Mouse (Mus musculus) urinary bladder, postnatal 10 days (tissue): ENCODE data around the gene Tigd3.

ENCODE experiments used
- DNase-seq: peaks from one replicate; pipeline ENCODE4 v3.0.0; 2022; ENCODE audit warnings: low spot score

Tigd3 gene

DNA sequence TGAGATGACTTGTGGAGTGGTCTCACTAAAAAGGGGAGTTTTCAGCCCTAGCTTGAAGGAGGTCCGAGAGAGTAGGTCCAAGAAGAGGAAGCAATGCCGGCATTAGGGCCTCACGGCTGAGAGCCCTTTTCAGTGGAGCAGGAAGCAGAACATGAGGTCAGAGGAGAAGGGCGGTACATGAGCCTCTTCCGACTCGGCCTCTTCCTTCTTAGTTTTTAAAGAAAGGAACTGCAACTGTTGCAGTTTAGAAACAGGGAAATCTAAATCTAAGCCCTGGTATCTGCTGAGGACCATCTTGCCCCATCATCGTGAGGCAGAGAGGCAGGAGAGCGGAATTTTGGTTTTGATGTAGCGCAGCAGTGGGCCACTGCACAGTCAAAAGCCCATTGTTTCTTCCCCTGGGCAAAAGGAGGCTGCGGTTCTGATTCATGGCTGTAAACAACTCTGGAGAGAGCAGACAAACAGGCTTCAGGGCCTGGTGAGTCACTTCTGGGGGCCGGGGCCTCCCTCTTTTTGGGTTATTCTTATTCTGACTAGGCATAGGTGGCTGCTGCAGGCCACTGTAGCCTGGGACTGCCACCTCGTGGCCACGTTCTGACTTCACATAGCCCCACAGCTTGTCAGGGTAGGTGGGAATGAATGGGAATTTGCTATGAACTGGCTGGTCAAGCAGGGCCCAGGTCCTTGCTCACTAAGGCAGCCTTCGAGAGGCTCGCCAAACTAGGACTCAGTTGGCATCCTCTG lies 16.2 kb downstream of the Tigd3 start, which contains the start of gene Slc25a45:
Gene Slc25a45, plus strand, starts transcription at position 191 of the 744 bp plus-strand sequence.
- DNase-seq, result no peak

DNA sequence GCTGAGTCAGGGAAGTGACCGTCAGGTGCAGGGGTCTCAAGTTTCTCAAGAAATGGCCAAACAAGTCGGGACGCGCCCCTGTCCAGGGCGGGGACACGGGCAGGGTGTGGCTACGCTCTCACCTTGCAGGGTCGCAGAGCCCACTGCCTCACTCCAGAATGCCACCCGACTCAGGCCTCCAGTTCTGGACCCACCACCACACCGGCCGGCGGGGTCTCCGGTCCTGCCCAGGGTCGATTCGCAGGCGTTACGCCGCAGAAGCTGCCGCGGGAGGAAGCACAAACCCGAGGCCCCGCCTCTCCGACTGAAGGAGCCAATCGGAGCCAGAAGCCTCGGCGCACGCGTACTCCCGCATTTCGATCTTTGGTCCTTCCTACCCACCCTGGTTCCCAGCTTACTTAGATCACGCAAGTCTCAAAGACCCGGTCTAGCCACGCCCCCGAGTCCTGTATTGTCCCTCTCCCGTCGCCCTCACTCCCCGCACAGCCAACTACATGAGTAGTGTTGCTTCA lies 18.9 kb downstream of the Tigd3 start, which contains the start of gene Frmd8:
Gene Frmd8, minus strand, starts transcription at position 306 of the 512 bp plus-strand sequence.
- peak; percentile 65 for DNase-seq

DNA sequence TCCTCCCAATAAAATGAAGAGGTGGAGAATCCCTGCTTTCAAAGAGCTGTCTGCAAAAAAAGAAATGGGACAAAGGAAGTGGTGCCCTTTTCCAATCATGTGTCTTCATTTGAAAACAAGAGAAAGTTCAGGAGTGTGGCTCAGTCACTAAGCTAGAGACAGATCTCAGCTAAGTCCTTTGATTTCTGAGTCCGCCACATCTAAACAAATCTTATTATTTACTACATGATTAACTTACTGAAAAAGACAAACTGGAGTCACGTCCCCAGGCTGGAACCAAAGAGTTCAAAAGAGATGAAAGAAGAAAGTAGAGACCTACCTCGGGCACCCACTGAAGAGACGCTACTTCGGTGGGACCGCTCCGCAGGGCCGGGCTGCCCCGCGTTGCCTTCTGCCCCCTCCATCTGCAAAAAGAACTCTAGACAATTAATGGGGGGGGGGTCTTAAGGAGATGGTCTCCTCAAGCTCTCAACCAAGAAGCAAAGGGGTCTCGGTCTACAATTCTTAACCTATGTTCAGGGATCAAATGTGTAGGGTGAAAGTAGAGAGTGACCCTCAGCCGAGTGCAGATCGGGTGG lies 19.5 kb downstream of the Tigd3 start:
- DNase-seq, result no peak

DNA sequence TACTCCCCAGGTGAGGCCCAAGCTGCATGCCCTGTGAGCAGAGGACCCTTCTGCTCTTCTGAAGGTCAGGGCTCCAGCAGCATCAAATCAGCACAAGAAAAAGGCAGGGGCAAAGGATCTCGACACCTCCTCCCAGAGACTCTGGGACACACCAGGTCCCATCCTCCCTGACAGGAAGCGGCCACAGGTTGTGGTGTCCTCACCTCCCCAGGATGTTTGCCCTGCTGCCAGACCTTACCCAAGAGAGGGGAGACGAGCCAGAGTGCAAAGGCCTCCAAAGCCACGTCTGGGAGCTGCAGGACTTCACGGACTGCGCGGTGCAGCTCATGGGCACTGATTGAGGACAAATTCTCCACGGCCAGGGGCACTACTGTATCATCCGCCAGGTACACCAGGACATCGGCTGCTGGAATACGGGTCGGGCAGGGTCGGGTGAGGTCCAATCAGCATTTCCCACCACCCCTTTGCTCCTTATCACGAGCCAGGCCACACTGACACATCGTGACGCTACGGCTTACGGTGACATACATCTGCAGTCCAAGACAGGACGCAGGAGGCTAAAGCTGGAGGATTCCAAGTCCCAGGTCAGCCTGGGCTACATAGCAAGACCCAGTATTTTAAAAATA lies 20.9 kb downstream of the Tigd3 start:
- no peak for DNase-seq

DNA sequence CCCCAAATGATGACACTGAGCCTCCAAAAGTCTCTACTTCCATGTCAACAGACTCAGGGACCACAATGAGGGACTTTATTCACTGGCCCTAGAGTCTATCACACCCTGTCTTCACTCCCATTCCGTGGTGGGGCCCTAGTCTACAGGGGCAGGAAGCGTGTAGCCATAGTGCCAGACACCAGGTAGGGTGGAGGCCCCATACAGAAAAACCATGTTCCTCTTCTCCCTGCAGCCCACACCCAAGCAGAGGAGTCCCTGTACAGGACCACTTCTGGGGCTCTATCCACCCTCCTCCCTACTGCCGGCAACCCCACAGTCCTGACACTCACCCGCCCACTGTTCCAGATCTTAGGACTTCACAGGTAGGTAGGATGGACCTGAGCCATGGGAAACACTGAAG lies 21.4 kb downstream of the Tigd3 start:
- DNase-seq, result no peak

DNA sequence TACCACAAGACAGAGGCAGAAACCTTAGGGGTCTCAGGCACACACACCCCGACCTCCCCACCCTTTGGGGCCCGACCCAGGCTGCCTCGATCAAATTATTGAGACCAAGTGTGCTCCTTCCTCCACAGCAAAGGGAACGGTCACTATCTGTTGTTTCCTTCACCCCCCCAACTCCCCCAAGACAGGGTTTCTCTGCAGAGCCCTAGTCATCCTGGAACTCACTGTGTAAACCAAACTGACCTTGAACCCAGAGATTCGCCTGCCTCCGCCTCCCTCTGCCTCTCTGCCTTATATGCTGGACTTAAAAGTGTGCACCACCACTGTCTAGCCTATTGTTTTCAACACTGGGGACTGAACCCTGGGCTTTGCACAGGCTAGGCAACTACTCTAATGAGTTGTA lies 22.3 kb downstream of the Tigd3 start:
- DNase-seq, result no peak

DNA sequence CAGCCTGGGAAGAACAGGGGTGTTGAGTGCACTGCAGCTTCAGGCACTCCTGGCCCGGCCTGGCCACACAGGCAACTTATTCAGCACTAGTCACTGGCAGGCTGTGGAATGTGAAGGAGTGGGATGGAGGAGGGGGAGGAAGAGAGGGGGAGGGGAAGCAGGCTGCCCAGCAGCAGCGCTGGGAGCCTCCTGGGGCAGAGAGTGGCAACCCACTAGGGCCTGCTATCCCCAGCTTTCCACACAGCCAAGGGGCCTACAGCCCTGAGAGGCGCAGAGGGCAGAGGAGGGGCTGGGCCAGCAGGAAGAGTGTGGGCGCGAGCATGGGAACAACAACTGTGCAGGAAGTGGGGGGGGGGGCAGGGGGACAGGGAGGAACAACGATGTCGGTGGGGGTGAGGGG lies 22.7 kb downstream of the Tigd3 start:
- DNase-seq, result no peak

DNA sequence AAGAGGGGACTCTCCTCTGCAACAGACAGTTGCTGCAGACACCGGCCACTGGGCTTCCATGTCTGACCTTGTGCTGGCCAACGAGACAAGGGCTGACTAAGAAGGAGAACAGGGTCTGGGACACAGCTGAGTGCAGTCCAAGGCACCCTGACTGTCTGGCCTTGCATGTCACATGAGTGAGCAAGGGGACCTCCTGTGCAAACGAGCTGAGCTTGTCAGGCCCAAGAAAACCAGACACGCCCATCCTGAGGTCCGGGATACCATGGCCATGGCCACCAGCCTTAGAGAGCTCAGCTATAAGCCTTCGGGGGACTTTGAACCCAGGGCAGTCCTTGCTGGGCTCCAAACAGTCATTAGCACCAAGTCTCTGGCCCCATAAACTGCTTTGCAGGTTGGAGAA lies 25.9 kb downstream of the Tigd3 start:
- no peak for DNase-seq

DNA sequence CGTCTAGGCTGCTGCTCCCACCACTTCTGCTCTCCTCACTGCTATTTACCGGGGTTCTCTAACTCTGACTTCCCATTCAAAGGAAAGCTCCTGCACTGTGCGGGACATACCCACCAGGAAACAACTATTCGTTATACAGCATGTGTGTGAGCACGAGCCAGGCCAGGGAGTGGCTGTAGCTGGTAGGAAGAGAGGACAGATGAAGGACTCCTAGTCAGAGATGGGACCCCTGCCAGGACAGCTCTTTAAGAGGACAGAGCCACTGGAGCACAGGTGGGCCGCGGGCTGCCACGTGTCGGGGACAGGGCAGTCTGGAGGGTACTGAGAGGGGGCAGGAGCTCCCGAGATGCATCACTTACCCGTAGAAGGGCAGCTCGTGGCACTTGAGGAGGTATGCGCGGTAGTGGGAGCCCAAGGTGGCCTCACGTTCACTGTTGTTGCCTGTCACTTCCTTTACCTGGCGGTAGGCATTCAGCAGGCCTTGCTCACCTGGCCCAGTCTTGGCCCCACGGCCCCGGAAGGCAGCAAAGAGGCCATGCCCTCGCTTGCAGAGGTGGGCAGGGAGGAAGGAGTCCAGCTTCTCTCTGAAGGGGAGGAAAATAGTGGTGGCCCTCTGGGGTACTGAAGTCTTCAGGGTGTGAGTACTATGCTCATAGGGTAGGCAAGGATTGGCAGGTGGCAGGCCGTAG lies 29.1 kb downstream of the Tigd3 start:
- DNase-seq, result no peak

DNA sequence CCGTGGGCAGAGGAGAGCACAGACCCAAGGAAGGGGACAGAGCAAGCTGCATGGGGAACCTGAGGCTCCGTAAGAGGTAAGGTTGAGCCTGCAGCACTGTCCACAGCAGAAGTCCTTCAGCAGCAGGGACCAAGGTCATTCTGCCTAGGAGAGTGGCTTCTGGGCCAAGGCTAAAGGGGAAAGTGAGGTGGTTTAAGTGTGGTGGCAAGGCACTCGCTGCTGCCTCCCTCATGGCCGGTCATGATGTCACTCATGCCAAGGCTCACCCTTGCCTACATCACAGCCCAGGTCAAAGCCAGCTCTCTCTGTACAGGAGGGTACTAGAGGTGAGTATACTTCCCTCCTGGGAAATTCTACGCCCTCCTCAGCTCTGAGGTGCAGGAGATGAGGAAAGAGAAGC lies 30.2 kb downstream of the Tigd3 start:
- DNase-seq, result no peak

DNA sequence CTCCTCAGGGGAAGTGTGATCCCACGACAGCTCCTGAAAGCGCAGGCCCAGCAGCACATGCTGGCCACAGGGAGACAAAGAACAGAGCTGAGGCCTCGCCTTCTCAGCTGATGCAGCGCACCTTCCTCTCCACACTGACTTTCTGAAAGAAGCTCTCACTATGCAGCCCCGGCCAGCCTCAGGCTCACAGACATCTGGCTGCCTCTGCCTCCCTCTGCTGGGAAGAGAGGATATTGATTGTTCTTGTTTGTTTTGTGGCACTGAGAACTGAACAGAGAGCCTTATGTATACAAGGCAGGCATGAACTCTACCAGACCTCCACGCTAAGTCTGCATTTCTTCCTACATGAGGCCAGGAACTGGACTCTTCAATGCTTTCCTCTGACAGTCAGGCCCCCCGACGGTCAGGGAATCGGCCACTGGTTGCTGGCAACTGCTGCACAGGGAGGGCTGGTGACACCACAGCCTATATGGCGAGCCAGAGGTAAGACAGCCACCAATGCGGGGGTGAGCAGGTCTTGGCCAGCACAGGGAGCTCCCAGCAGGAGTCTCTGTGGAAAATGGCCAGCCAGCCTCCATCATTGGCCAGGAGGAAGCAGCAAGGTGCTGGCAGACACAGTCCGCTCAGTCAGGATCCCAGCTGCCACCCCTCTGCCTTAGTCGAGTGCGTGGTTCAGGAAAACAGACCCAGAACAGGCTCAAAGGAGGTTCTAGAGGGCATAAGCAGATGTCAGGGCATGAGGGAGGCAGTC lies 31.4 kb downstream of the Tigd3 start:
- DNase-seq, result no peak

DNA sequence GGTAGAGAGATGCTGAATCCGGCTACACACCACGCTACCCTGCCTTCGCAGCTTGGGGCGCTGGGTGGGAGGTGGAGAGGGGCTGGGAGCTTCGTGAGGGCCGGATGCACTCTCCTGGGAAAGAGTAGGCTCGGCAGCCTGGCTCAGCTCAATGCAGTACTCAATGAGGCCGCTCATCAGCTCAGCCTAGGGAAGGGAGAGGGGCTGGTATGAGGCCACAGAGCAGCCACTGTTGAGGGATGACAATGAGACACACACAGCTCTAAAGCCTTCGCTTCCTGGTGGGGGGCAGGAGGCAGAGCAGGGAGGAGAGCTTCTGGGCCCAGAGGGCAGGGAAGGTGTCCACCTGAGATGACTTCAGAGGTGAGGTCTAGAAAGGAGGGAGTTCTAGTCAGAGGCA lies 37.3 kb downstream of the Tigd3 start:
- DNase-seq, result no peak

DNA sequence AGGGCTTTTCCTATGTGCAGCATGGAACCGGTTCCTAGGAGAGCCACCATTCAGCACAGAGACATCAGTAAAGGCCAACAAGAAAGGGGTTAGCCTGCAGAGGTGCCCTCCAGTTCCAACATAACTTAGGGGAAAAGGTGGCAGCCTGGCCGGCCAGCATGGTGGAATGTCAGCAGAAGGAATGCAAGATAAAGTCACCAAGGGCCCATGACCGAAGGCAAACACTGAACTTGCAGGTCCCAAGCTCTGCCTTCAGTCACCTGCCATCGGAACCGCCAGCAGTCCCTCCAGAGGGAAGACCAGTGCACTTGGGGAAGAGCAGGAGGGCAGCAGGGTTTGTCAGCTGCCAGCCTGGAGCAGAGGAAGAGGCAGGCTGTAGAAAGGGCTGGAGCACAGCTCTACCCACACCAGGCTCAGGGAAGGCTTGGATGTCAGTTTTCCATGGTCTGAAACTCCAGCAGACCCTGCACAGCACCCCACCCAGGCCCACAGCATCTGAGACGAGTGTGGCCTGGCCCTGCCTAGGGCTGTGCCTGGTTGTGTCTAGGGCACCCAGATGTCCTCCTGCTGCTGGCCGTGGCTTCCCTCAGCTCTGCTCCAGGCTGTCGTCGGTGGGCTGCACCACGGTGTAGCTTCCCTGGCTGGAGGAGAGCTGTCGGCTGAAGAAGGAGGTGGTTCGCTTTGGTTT lies 41.8 kb downstream of the Tigd3 start:
- DNase-seq, result no peak

DNA sequence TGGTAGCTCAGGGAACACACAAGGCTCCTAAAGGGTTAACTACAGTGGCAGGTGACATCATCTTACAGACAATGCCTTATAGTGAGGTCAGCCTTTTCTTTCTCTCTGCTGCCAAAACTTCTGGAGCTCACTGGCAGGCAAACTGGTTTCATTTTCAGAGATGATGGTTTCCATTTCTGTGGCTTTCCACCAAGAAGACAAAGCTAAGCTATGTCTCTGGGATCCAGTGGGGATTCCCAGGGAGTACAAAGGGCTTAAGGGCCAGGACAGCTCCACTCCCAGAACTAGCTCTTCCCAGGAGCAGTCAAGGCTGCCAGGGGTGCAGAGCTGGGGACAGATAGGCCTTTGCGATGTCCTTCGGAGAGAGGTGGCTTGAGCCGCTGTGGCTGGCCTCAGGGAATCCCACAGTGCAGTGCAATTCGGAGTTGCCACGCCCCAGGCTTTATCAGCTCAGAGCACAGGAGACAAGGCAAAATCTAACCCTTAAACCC lies 42.4 kb downstream of the Tigd3 start:
- DNase-seq, result no peak

DNA sequence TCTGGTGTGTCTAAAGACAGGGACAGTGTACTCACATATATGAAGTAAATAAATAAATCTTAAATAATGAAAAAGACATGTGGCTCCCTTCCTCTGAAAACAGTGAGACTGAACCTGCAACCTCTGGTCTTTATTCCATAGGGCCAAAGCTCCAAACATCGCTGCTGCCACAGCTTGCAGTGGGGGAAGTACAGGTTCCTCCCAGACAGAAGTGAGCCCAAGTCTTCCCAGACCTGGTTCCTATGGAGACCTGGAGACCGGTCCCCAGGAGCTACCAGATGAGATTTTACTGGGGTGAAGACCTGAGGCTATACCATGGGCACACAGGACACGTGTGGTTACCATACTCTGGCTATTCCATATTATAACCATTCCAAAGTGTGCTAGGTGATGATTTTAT lies 43.1 kb downstream of the Tigd3 start:
- DNase-seq, result no peak

DNA sequence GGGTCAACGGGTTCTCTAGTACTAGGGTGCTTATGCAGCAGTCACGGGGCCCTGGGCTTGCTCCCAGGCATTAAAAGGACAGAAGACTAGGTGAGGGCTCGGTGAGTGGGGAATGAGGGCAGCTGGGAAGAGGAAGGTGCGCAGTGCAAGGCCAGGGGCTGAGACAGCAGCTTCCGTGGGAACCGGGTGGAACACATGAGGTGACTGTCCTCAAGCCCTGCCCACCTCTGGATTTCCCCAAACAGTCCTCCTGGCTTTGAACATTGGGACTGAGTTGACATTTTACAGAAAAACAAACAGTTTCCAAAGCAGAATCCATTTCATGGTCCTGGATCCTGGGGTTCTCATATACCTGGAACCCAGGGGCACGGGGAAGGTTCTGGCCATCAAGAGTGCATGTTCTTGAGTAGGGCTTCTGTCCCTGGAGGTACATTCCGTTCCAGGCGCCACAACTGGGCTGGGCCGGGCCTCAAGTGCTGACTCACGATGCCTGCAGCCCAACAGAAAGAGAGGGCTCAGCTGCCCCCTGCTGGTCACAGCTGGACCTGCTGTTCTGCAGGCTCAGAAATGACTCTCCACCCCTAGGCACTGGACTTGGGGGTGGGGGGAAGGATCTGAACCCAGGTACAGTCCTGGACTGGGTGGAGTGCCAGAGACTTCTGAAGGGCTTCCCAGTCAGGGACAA lies 44.0 kb downstream of the Tigd3 start:
- peak; percentile 88 for DNase-seq

DNA sequence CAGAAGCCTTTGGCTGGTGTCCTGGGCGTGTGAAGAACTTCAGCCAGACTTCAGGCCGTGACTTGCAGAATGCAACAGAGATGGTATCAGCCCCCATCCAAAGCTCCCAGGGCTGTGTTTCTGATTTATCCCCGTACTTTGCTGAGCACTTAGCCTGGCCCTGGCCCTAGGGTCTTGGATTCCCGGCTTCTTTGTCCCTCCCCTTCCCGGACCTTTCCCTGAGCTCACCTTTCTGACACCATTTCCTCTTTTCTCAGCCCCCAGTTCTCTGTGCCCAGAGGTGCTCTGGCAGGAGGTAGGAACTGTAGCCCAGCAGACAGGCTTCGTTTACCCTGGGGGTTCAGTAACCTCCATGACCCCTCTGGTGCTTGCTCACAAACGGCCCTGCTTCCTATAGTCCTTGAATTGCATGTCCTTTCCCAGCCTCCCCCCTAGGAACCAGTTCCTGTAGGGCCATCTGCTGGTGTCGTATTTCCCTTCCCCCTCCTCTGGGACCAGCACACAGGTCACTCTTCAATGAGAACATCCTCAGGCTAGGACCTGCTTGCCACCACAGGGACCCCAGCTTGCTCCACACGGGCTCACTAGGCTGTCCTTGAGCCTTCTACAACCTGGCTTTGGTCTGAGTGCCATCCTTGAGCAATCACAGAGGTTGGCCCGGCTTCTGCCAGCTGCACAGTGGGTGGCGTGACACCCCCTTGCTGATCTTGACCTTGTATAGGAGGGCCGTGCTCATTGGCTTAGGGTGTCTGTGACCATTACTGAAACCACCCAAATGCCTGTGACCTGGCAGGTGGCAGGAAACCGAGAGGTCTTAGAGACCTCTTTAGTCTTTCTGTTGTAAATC lies 44.9 kb downstream of the Tigd3 start:
- no peak for DNase-seq

DNA sequence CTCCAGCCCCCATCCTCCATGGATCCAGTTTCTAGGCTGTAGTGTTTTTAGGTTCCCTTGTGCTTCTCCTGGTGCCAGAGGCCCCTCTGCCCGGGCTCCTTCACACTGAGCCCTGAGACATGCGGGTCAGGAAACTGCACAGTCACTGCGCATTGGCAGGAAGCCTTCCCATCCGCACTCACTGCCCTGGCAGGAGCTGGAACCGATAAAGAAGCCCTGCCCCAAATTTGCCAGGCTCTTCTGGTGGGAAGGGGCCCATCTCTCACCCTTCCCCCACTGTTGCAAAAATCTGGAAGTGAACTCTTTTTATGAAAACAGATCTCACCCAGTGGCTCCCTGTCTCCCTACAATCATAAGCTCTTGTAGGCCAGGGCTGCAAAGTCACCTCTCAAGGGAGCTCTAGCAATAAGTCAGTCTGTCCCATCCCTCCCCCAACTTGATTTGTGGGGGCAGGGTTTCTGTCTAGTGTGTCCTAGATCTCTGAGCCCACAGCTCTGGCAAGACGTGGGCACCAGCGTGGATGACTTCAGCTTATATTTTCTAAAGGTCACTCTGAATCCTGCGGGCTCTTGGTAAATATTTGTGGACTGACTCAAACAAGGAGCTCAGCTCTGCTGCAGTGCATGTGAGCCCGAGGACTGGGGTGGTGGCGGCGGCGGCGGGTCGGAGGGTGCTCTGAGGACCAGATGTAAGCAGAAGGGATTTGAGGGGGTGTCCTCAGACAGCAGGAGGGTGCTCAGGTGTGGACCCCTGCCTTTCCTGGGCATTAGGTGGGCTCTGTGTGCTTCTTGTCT lies 45.7 kb downstream of the Tigd3 start:
- DNase-seq, result no peak

DNA sequence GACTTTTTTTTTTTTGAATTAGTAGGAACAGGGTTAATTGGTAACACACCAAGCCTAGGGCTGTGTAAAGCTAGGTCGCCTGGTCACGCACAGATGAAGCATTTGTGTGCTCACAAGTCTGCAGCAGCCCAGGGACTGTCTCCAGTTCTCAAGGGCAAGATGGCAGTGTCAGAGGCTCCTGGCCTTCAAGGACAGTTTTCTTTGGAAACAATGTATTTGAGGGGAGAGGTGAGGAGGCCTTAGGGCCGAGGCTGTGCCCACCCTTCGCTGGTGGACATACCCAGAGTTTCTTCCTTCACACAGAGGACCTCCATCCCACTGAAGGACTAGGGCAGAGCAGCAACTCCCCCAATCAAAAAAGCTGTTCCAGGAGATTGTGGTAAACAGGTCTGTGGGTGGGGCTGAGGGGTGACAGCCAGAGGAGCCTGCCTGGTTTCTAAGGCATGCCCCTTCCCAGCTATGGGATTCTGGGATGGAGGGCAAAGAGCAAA lies 46.6 kb downstream of the Tigd3 start:
- no peak for DNase-seq
